Mouse (Mus musculus) liver, embryonic 16.5 days (tissue): ENCODE measurements around the gene Klf3. TPM values are rescaled to one million over a fixed set of nuclear protein-coding genes. Genes with fewer than 3 reads are reported as not detected.

Experiments used
- ATAC-seq: fragments of 200-750 bp; cut with Nextera tagmentation; 2 replicates; pipeline ENCODE4 v1.8.0; 2017; ENCODE audit warnings: low read depth, mild to moderate bottlenecking, moderate number of reproducible peaks, moderate library complexity
- H3K27ac ChIP-seq: fragments of 300-500 bp; sonication (generic); 2 replicates; pipeline ENCODE4 v1.5.1; 2014; ENCODE audit warnings: mild to moderate bottlenecking, low read length
- H3K27me3 ChIP-seq: fragments of 300-500 bp; sonication (generic); 2 replicates; pipeline ENCODE4 v1.6.1; 2014; ENCODE audit warnings: low read depth, low read length, mixed read lengths; ENCODE audit not compliant: control insufficient read depth, insufficient read depth
- H3K36me3 ChIP-seq: fragments of 300-500 bp; sonication (generic); 2 replicates; pipeline ENCODE4 v1.6.1; 2014; ENCODE audit warnings: mild to moderate bottlenecking; ENCODE audit not compliant: control insufficient read depth, insufficient read depth
- H3K4me1 ChIP-seq: fragments of 300-500 bp; sonication (generic); 2 replicates; pipeline ENCODE4 v1.6.1; 2014; ENCODE audit warnings: low read depth, low read length, mixed read lengths; ENCODE audit not compliant: control insufficient read depth
- H3K4me2 ChIP-seq: fragments of 300-500 bp; sonication (generic); 2 replicates; pipeline ENCODE4 v1.6.1; 2014; ENCODE audit warnings: low read depth, low read length, mixed read lengths
- H3K4me3 ChIP-seq: fragments of 300-500 bp; sonication (generic); 2 replicates; pipeline ENCODE4 v1.5.1; 2014; ENCODE audit warnings: low read depth, mild to moderate bottlenecking, low read length
- H3K9ac ChIP-seq: fragments of 300-500 bp; sonication (generic); 2 replicates; pipeline ENCODE4 v1.6.1; 2014; ENCODE audit warnings: low read depth, low read length
- H3K9me3 ChIP-seq: fragments of 300-500 bp; sonication (generic); replicated peaks from 2 replicates; pipeline ENCODE4 v1.6.1; 2016; ENCODE audit warnings: low read length; ENCODE audit not compliant: control insufficient read depth
- WGBS: fragments of 180-500 bp; shearing (Covaris S2); extraction: QIAGEN DNeasy Blood & Tissue Kit; methylation state at CpG from one replicate; pipeline ENCODE4 v1.1.7; 2014; ENCODE audit not compliant: insufficient replicate concordance; 5-methylcytosine and 5-hydroxymethylcytosine counted together
- polyA plus RNA-seq: library from polyadenylated mRNA; unstranded; fragments of >200 nt; fragmentation: Nextera tagmentation; extraction: Ambion mirVana; gene quantifications from 2 replicates; pipeline ENCODE4 v1.2.1, GENCODE M21; 2015

Gene Klf3
- polyA plus RNA-seq, 1 experiment from 2014 or later, result 88.9 TPM

DNA sequence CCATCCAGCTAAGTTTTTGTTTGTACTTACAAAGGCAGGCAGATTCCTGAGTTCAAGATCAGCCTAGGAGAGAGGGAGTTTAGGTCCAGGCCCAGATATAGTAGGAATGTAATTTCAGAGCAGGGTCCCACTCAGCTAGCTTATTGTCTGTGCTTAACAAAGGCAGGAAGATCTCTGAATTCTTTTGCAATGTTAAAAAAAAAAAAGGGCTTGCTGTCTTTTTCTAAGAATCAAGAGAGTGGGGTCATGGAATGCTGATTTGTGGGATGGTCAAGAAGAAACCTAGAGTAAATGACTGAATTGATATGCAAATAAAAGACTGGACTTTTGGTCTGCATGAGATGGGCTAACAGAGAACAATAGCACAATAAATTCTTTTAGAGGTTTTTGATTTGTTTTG lies 52.0 kb downstream of the Klf3 start:
- H3K9ac ChIP-seq, result no peak overlapping the region
- H3K27ac ChIP-seq, result no peak overlapping the region
- no peak overlapping the region for H3K4me2 ChIP-seq
- no peaks in the 10 kb centered on the region for H3K27me3 ChIP-seq
- no peaks in the 10 kb centered on the region for H3K9me3 ChIP-seq
- no peak overlapping the region for H3K4me3 ChIP-seq
- no peaks in the 10 kb centered on the region for H3K36me3 ChIP-seq
- no peak for ATAC-seq
- H3K4me1 ChIP-seq, result no peaks in the 10 kb centered on the region; the same call in 1 of the 2 replicates

DNA sequence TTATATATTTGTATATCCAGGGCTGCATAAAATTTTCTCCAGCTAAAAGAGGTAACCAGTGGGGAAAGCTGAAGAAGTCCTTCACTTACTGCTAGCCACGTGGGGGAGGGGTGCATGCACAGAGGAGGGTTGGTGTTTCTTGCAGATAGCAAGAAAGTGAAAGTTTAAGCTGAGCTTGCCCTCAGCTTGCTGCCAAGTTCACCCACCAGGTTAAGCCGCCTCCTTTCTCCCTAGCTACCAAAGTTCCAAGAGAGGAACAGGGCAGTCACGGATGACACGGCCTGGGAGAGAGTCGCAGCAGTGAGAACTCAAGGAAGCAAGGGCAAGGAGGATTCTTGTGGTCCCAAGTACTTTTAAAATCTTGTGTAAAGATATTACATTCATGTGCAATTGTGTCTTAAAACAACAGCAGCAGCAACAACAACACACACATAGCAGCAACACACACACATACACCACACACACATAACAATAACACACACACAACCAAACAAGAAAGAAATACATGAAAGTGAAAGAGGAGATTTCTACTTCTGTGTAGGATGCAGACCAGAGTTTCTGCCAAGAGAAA lies 57.8 kb downstream of the Klf3 start:
- H3K27ac ChIP-seq, result no peak overlapping the region; the same call in 1 of the 2 replicates
- no peaks in the 10 kb centered on the region for H3K9me3 ChIP-seq
- H3K4me1 ChIP-seq, result peaks cover 34% of the 10 kb centered on the region
- H3K36me3 ChIP-seq, result no peaks in the 10 kb centered on the region
- H3K9ac ChIP-seq, result 0 out of 2 replicates have a peak overlapping the region, but pooled peaks have one; percentile 7
- peak overlapping the region; percentile 38 for H3K4me3 ChIP-seq
- no peaks in the 10 kb centered on the region for H3K27me3 ChIP-seq
- ATAC-seq, result 0 out of 2 replicates have a peak, but pooled peaks have one; percentile 12
- H3K4me2 ChIP-seq, result peak overlapping the region; percentile 54
- WGBS, result 13% methylated on average over 5 of the region's 5 CpGs

DNA sequence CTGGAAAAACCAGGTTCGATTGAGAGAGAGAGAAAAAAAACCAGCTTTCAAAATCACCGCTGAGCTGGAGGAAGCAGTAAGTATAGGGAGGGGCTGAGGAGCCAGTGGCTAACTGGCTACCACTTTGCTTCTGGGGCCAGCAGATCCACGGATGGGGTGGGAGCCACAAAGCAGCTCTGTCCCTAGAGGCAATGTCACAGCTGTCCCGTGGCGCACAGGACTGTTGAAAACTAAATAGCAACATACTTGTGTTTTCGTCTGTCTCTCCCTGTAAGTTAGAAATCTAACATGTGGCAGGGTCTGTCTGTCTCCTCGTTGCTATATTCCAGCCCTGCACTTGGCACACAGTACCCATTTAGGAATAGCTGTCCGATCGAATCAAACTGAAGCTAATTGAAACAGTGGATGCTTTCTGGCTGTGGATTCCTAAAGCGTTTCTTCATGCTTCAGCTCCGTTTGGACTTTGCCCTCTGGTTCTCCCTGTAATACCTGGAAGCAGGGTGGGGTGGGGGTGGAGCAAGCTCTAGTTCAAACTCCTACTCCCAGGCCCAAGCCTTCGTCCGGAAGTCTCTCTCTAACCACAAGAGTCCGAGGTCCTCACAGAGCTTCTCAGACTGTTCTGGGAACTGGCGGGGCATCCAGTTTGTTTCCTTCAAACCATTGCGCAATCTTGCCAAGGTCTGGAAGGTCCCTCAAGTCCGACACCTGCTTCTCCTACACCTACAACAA lies 58.4 kb downstream of the Klf3 start:
- Histone ChIP-seq H3K9ac (peak overlapping the region; percentile 35), H3K27ac (peak overlapping the region; percentile 35), H3K4me3 (peak overlapping the region; percentile 38), H3K36me3 (no peaks in the 10 kb centered on the region), H3K9me3 (no peaks in the 10 kb centered on the region), H3K27me3 (no peaks in the 10 kb centered on the region), H3K4me2 (peak overlapping the region; percentile 54), H3K4me1 (peaks cover 35% of the 10 kb centered on the region)
- ATAC-seq, result peak; percentile 51; the same call in 1 of the 2 replicates
- 16% methylated on average over 17 of the region's 17 CpGs for WGBS

DNA sequence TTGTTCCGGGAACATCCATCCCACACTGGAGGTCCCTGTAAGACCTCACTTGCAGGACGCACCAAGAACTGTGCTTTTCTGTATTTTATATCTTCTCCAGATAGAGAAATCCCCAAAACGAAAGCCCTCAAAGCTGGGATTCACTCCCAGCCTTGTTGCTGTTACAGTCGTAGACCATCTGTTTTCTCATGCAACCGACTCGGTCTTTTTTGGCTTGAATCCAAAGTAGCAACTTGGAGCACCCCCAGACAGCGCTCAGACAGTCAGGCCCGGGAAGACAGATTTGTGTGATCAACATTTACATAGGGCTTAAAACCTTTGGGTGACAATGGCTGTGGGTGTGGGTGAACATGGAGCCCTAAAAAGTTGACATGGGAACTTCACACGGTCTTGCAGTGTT lies 59.1 kb downstream of the Klf3 start:
- H3K4me1 ChIP-seq, result peaks cover 35% of the 10 kb centered on the region
- no peaks in the 10 kb centered on the region for H3K36me3 ChIP-seq
- H3K9ac ChIP-seq, result no peak overlapping the region
- ATAC-seq, result no peak
- no peaks in the 10 kb centered on the region for H3K9me3 ChIP-seq
- H3K27ac ChIP-seq, result peak overlapping the region; percentile 35
- WGBS, result 51% methylated on average over 9 of the region's 9 CpGs
- H3K27me3 ChIP-seq, result no peaks in the 10 kb centered on the region
- H3K4me3 ChIP-seq, result no peak overlapping the region
- peak overlapping the region; percentile 54; the same call in 1 of the 2 replicates for H3K4me2 ChIP-seq

DNA sequence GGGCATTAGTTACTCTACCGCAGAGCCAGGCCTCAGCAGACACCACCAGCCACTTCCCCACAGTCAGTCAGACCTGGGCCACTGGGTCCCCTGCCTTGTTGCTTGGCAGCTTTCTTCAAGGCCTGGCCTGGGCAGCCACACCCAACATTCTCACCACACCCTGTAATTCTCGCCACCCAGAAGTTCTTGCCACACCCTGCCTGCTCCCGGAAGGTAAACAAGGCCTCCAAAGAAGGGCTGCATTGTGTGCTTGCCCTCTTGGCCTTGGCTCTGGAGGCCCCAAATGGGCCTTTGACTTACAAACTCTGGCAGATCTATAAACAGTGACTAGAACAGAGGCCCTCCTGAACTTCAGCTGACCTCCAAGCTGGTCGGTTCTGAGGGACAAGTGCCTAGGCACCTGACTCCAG lies 61.5 kb downstream of the Klf3 start:
- H3K27me3 ChIP-seq, result no peaks in the 10 kb centered on the region
- peak; percentile 88 for ATAC-seq
- H3K27ac ChIP-seq, result peak overlapping the region; percentile 77
- 0 out of 2 replicates have a peak overlapping the region, but pooled peaks have one; percentile 22 for H3K4me2 ChIP-seq
- no peaks in the 10 kb centered on the region for H3K36me3 ChIP-seq
- H3K9me3 ChIP-seq, result no peaks in the 10 kb centered on the region
- peaks cover 35% of the 10 kb centered on the region for H3K4me1 ChIP-seq
- 9% methylated on average over 4 of the region's 4 CpGs for WGBS
- H3K9ac ChIP-seq, result peak overlapping the region; percentile 36; the same call in 1 of the 2 replicates
- H3K4me3 ChIP-seq, result no peak overlapping the region

DNA sequence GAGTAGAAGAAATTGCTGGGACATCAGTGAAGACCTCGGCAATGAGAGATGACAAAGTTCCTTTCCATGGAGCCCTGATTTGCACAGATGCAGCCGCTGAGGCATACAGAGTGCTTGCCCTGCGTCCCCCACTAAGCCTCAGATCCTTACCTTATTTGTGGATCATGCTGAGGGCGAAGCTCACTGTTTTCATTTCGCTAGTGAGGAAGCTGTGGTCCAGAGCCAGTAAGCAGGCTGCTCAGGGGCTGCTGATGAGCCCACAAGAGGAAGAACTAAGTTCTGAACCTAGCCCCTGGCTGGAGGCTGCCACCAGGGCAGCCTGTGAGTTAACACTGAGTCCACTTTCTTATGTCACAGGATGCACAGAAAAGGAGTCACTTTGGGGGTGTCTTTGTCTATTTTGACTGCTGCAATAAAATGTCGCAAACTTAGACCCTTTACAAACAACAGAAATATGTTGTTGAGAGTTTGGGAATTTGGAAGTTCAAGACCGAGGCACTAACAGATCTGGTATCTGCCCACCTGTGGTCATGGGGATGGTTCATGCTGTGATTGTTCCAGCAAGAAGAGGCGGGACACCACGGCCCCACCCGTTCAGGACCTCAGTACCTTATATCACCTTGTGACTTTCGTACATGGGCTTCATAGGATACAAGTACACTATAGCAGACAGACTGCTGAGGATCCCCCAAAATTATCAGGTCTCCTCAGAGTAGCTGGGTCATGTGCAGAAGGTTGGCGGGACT lies 62.2 kb downstream of the Klf3 start:
- Histone ChIP-seq H3K27ac (peak overlapping the region; percentile 77), H3K4me1 (peaks cover 35% of the 10 kb centered on the region), H3K4me2 (0 out of 2 replicates have a peak overlapping the region, but pooled peaks have one; percentile 22), H3K9ac (no peak overlapping the region; the same call in 1 of the 2 replicates), H3K27me3 (no peaks in the 10 kb centered on the region), H3K4me3 (no peak overlapping the region), H3K36me3 (no peaks in the 10 kb centered on the region), H3K9me3 (no peaks in the 10 kb centered on the region)
- WGBS, result 58% methylated on average over 12 of the region's 12 CpGs
- ATAC-seq, result peak; percentile 12; the same call in 1 of the 2 replicates

DNA sequence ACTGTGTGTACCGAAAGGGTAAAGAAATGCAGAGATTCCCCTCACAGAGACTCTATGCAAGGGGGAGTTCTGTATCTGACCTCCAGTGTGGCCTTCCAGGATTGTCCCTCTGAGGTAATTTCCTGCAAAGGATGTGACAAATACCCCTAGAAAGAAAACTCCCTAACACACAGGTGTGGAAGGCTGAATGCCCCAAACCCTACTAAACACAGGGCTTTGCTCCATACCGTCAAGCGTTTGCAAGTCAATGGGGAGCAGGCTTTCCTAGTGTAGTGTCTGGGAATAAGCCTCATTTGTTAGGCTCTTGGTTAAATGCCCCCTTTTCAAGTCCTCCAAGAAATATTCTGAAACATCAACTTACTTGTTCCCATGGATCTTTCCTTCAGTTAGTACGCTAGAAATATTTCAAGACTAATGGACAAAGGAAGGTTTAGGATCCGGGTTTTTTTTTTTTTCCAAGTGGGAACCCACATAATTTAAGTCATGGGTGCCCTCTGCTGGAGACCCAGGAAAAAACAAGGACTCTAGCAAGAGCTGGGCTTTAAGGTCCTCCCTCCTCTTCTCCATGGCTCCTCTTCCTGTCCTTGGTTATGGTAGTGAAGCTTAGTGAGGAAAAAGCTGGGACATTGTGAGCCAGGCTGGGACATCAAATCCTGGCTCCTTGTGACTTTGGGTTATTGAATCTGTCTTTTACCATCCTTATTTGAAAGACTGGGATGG lies 63.3 kb downstream of the Klf3 start:
- Histone ChIP-seq H3K9me3 (no peaks in the 10 kb centered on the region), H3K4me3 (no peak overlapping the region), H3K36me3 (no peaks in the 10 kb centered on the region), H3K9ac (no peak overlapping the region), H3K27me3 (no peaks in the 10 kb centered on the region), H3K4me2 (no peak overlapping the region), H3K4me1 (peaks cover 29% of the 10 kb centered on the region), H3K27ac (no peak overlapping the region)
- 43% methylated on average over 5 of the region's 5 CpGs for WGBS
- no peak for ATAC-seq

DNA sequence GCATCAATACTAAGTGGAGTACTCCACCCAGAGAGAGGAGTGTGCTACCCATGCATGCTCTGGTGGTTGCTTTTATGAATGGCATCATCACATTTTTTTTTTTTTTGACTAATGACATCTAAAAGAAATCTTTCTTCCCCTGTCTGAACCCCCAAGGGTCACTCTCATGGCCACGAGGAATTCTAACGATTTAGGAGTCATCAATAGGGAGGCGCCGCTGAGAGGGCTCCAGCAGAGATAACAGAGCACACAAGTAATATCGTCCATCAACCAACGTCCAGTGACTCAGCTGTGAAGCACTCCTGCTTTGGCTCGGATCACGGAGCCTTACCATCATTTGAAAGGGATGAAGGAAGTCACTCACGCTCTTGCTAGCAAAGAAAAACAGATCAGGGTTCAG lies 63.9 kb downstream of the Klf3 start:
- H3K4me2 ChIP-seq, result no peak overlapping the region
- WGBS, result 55% methylated on average over 9 of the region's 9 CpGs
- H3K27ac ChIP-seq, result no peak overlapping the region
- ATAC-seq, result no peak
- no peak overlapping the region for H3K4me3 ChIP-seq
- no peaks in the 10 kb centered on the region for H3K36me3 ChIP-seq
- no peak overlapping the region for H3K9ac ChIP-seq
- no peaks in the 10 kb centered on the region for H3K9me3 ChIP-seq
- no peaks in the 10 kb centered on the region for H3K27me3 ChIP-seq
- H3K4me1 ChIP-seq, result peaks cover 23% of the 10 kb centered on the region
